10 mouse cellular contexts compared by ENCODE assay signal in genomic region chr1:186413064-186413885, GRCm38 (mm10).
DNase-seq lines count a peak whose midpoint lies in the region; ATAC-seq and TF ChIP-seq lines count a peak whose summit lies in the region.
"Had no signal": no experiment of that assay in that cellular context is flagged by ENCODE, and none has a peak within 500 bp of the region (broad histone marks: within the 10 kb centered on the region; RNA-seq: fewer than 3 reads in every experiment).

No protein-coding gene starts in this region.

- peaks cover 20% of the 10 kb centered on the region for H3K4me1 ChIP-seq in heart, adult 2 months (ENCODE audit: control insufficient read depth, insufficient read depth, low read length)
- peaks cover 17% of the 10 kb centered on the region for H3K4me1 ChIP-seq in heart, embryonic 10.5 days
- H3K4me1 ChIP-seq in intestine, embryonic 16.5 days (ENCODE audit: control insufficient read depth, insufficient read depth, low read length), result peaks cover 6% of the 10 kb centered on the region
- peaks cover 16% of the 10 kb centered on the region for H3K4me1 ChIP-seq in midbrain, embryonic 15.5 days

- no peak overlapping the region for H3K4me3 ChIP-seq in heart, adult 2 months
- H3K4me3 ChIP-seq in heart, embryonic 10.5 days, result no peak overlapping the region
- H3K4me3 ChIP-seq in intestine, embryonic 16.5 days (ENCODE audit: low read length), result no peak overlapping the region
- H3K4me3 ChIP-seq in midbrain, embryonic 15.5 days, result no peak overlapping the region

- TF ChIP-seq EP300 in heart, adult 2 months (IDR thresholded peaks at IDR 0.05; ENCODE audit: insufficient read depth, low read depth, low read length), result no peak

- H3K9me3 ChIP-seq in heart, embryonic 10.5 days, result no peaks in the 10 kb centered on the region
- H3K9me3 ChIP-seq in intestine, embryonic 16.5 days (ENCODE audit: control insufficient read depth, low read length), result no peaks in the 10 kb centered on the region
- H3K9me3 ChIP-seq in midbrain, embryonic 15.5 days, result no peaks in the 10 kb centered on the region

- no peak for TF ChIP-seq POLR2A in heart, adult 2 months (IDR thresholded peaks at IDR 0.05; ENCODE audit: insufficient read depth, low read depth, low read length)

- ATAC-seq in intestine, embryonic 16.5 days, result peak; percentile 68
- no peak for ATAC-seq in midbrain, embryonic 15.5 days (replicated peaks)

- no peak overlapping the region for H3K9ac ChIP-seq in heart, adult 2 months (ENCODE audit: low read depth, low read length)
- no peak overlapping the region for H3K9ac ChIP-seq in intestine, embryonic 16.5 days (ENCODE audit: low read depth, low read length)
- no peak overlapping the region for H3K9ac ChIP-seq in midbrain, embryonic 15.5 days

- TF ChIP-seq CTCF in heart, adult 2 months (IDR thresholded peaks at IDR 0.05), result no peak

- DNase-seq in heart, adult 2 months, result peak; percentile 27 to 45
- no peak for DNase-seq in heart, embryonic 10.5 days (ENCODE audit: low spot score)
- peak; percentile 10 for DNase-seq in lung, postnatal 10 days
- no peak for DNase-seq in lung, postnatal 36 days
- peak; percentile 16 for DNase-seq in skeletal muscle tissue, adult 2 months (ENCODE audit: low read depth, low spot score)
- DNase-seq in embryo, embryonic 10 days (ENCODE audit: low spot score), result no peak
- DNase-seq: cerebellum, adult 8-10 months; kidney, postnatal 14 days had no signal

- WGBS in heart, adult 2 months, result 47% methylated on average over 21 of the region's 21 CpGs
- WGBS in heart, embryonic 10.5 days, result 83% methylated on average over 21 of the region's 21 CpGs
- 50% methylated on average over 21 of the region's 21 CpGs for WGBS in intestine, embryonic 16.5 days
- 71% methylated on average over 21 of the region's 21 CpGs for WGBS in midbrain, embryonic 15.5 days

- intact Hi-C loops in heart, adult 2 months (cut with DNase I), result loop anchor here (5.0 kb wide), 1 partner anchor 151 kb away; no protein-coding TSS in a partner anchor

- H3K36me3 ChIP-seq in heart, adult 2 months (ENCODE audit: control insufficient read depth, insufficient read depth, low read length), result no peaks in the 10 kb centered on the region
- no peaks in the 10 kb centered on the region for H3K36me3 ChIP-seq in heart, embryonic 10.5 days
- no peaks in the 10 kb centered on the region for H3K36me3 ChIP-seq in intestine, embryonic 16.5 days (ENCODE audit: control insufficient read depth, insufficient read depth, low read length)
- no peaks in the 10 kb centered on the region for H3K36me3 ChIP-seq in midbrain, embryonic 15.5 days (replicated peaks)

- H3K27ac ChIP-seq in heart, adult 2 months, result peak overlapping the region; percentile 57
- H3K27ac ChIP-seq in heart, embryonic 10.5 days, result no peak overlapping the region
- H3K27ac ChIP-seq in intestine, embryonic 16.5 days (ENCODE audit: low read length), result 0 out of 2 replicates have a peak overlapping the region, but pooled peaks have one; percentile 51
- H3K27ac ChIP-seq in midbrain, embryonic 15.5 days, result no peak overlapping the region

- no peak overlapping the region for H3K4me2 ChIP-seq in intestine, embryonic 16.5 days (ENCODE audit: low read depth, low read length)
- no peak overlapping the region for H3K4me2 ChIP-seq in midbrain, embryonic 15.5 days

- H3K27me3 ChIP-seq in heart, adult 2 months (ENCODE audit: control insufficient read depth, insufficient read depth, low read length), result no peaks in the 10 kb centered on the region
- H3K27me3 ChIP-seq in heart, embryonic 10.5 days (ENCODE audit: insufficient read depth, poor library complexity, severe bottlenecking), result no peaks in the 10 kb centered on the region
- no peaks in the 10 kb centered on the region for H3K27me3 ChIP-seq in intestine, embryonic 16.5 days (replicated peaks; ENCODE audit: control insufficient read depth, insufficient read depth, low read length)
- no peaks in the 10 kb centered on the region for H3K27me3 ChIP-seq in midbrain, embryonic 15.5 days (replicated peaks)

- H3K79me2 ChIP-seq in heart, adult 2 months (replicated peaks; ENCODE audit: control insufficient read depth, insufficient read depth, low read length), result no peaks in the 10 kb centered on the region

Comparison
In these comparisons a context has a peak if more than half of its experiments do, and no peak if none do; other contexts are left out.
1. DNase-seq: peak in heart, adult 2 months (2 of 2), lung, postnatal 10 days (single experiment) and skeletal muscle tissue, adult 2 months (single experiment); none in heart, embryonic 10.5 days (single experiment), lung, postnatal 36 days (single experiment) and embryo, embryonic 10 days (single experiment).
2. H3K27ac ChIP-seq: peak in heart, adult 2 months (single experiment) and intestine, embryonic 16.5 days (single experiment); none in heart, embryonic 10.5 days (single experiment) and midbrain, embryonic 15.5 days (single experiment).